18 mouse cellular contexts compared by ENCODE assay signal in genomic region chr11:86671041-86671675, GRCm38 (mm10). TPM values are rescaled to one million over a fixed set of nuclear protein-coding genes. Genes with fewer than 3 reads are reported as not detected.
DNase-seq lines count a peak whose midpoint lies in the region; ATAC-seq and TF ChIP-seq lines count a peak whose summit lies in the region.
"Had no signal": no experiment of that assay in that cellular context is flagged by ENCODE, and none has a peak within 500 bp of the region (broad histone marks: within the 10 kb centered on the region; RNA-seq: fewer than 3 reads in every experiment).

No protein-coding gene starts in this region.

- H3K27ac ChIP-seq in kidney, adult 2 months (ENCODE audit: insufficient read depth, low read depth, low read length), result 0 out of 2 replicates have a peak overlapping the region, but pooled peaks have one; percentile 22
- H3K27ac ChIP-seq in MEL (ENCODE audit: control insufficient read depth, low read depth, low read length), result no peak overlapping the region
- H3K27ac ChIP-seq in liver, embryonic 15.5 days (replicated peaks), result peak overlapping the region; percentile 61
- H3K27ac ChIP-seq: hindbrain, embryonic 15.5 days; limb, embryonic 12.5 days; midbrain, embryonic 13.5 days had no signal

- DNase-seq in frontal cortex, adult 2 months (ENCODE audit: extremely low spot score in 1 of 2, low spot score in 1 of 2), result peak; percentile 50 to 76
- DNase-seq in frontal cortex, postnatal 25 days (ENCODE audit: low spot score in 2 of 2), result no peak
- DNase-seq in kidney, adult 2 months, result no peak
- DNase-seq in kidney, postnatal 4 days, result no peak
- DNase-seq in MEL (ENCODE audit: low read depth, low spot score), result peak; percentile 59
- DNase-seq in c-Kit-positive CD71-positive TER-119-positive erythroid progenitor cells, embryonic 14.5 days (ENCODE audit: low spot score), result no peak
- no peak for DNase-seq in retina, embryonic 14.5 days (ENCODE audit: low spot score)
- DNase-seq: adrenal gland, postnatal 25 days; B cell, adult 2 months; cerebellum, adult 11-12 months; kidney, adult 18-20 months; lung, postnatal 14 days; retina, postnatal 1 day had no signal

- no peaks in the 10 kb centered on the region for H3K9me3 ChIP-seq in MEL (replicated peaks; ENCODE audit: insufficient read depth, low read length)
- no peaks in the 10 kb centered on the region for H3K9me3 ChIP-seq in liver, embryonic 15.5 days (replicated peaks)
- H3K9me3 ChIP-seq: G1E; hindbrain, embryonic 15.5 days; limb, embryonic 12.5 days; midbrain, embryonic 13.5 days had no signal

- no peaks in the 10 kb centered on the region for H3K27me3 ChIP-seq in kidney, adult 2 months (replicated peaks; ENCODE audit: control insufficient read depth, insufficient read depth, low read length)
- no peaks in the 10 kb centered on the region for H3K27me3 ChIP-seq in MEL (ENCODE audit: control insufficient read depth in 1 of 2, insufficient read depth in 2 of 2, low read length in 2 of 2)
- H3K27me3 ChIP-seq in liver, embryonic 15.5 days, result no peaks in the 10 kb centered on the region
- H3K27me3 ChIP-seq: hindbrain, embryonic 15.5 days; limb, embryonic 12.5 days; midbrain, embryonic 13.5 days had no signal

- H3K79me2 ChIP-seq in MEL (ENCODE audit: control insufficient read depth, insufficient read depth, low read length, poor library complexity), result peaks cover 26% of the 10 kb centered on the region

- TF ChIP-seq EP300 in MEL (IDR thresholded peaks at IDR 0.05; ENCODE audit: low read depth in 1 of 2, low read length in 2 of 2), result no peak

- H3K4me1 ChIP-seq in kidney, adult 2 months (ENCODE audit: control insufficient read depth, insufficient read depth, low read length), result no peaks in the 10 kb centered on the region; the same call in 1 of the 2 replicates
- peaks cover 37 to 48% of the 10 kb centered on the region in 2 experiments for H3K4me1 ChIP-seq in MEL (ENCODE audit: control insufficient read depth in 1 of 2, insufficient read depth in 2 of 2, low read length in 2 of 2)
- H3K4me1 ChIP-seq in liver, embryonic 15.5 days (replicated peaks), result peaks cover 74% of the 10 kb centered on the region
- H3K4me1 ChIP-seq: hindbrain, embryonic 15.5 days; limb, embryonic 12.5 days; midbrain, embryonic 13.5 days had no signal

- H3K4me2 ChIP-seq in liver, embryonic 15.5 days, result peak overlapping the region; percentile 5; the same call in 1 of the 2 replicates
- H3K4me2 ChIP-seq: hindbrain, embryonic 15.5 days; limb, embryonic 12.5 days; midbrain, embryonic 13.5 days had no signal

- H3K36me3 ChIP-seq in kidney, adult 2 months (ENCODE audit: control insufficient read depth, insufficient read depth, low read length), result no peaks in the 10 kb centered on the region
- peaks cover 0 to 55% of the 10 kb centered on the region in 2 experiments; a peak in 2 of 4 replicates for H3K36me3 ChIP-seq in MEL (ENCODE audit: control insufficient read depth in 1 of 2, insufficient read depth in 2 of 2, low read length in 2 of 2)
- 0 out of 2 replicates have a peak, but pooled peaks cover under 1% of the 10 kb centered on the region for H3K36me3 ChIP-seq in liver, embryonic 15.5 days (replicated peaks)
- H3K36me3 ChIP-seq: hindbrain, embryonic 15.5 days; limb, embryonic 12.5 days; midbrain, embryonic 13.5 days had no signal

- no peak for TF ChIP-seq POLR2A in kidney, adult 2 months (IDR thresholded peaks at IDR 0.05; ENCODE audit: low read depth, low read length)
- no peak for TF ChIP-seq POLR2A in MEL (IDR thresholded peaks at IDR 0.05; ENCODE audit: control insufficient read depth in 1 of 2, insufficient read depth in 1 of 2, low read depth in 1 of 2, low read length in 2 of 2, poor library complexity in 1 of 2)

- no peak for TF ChIP-seq CTCF in kidney, adult 2 months (conservative IDR thresholded peaks at IDR 0.05; ENCODE audit: insufficient read depth, insufficient read length, low read depth, low read length)
- no peak for TF ChIP-seq CTCF in MEL (IDR thresholded peaks at IDR 0.05 in 2 of 3, conservative IDR thresholded peaks at IDR 0.05 in 1 of 3; ENCODE audit: control insufficient read depth in 1 of 3, insufficient read depth in 1 of 3, low read depth in 2 of 3, low read length in 3 of 3, poor library complexity in 1 of 3, severe bottlenecking in 1 of 3)

- H3K4me3 ChIP-seq in kidney, adult 2 months (ENCODE audit: insufficient read depth, low read depth, low read length), result no peak overlapping the region
- H3K4me3 ChIP-seq in MEL (ENCODE audit: control insufficient read depth in 1 of 2, insufficient read depth in 1 of 2, low read depth in 2 of 2, low read length in 2 of 2), result no peak overlapping the region
- no peak overlapping the region for H3K4me3 ChIP-seq in liver, embryonic 15.5 days (replicated peaks)
- H3K4me3 ChIP-seq: hindbrain, embryonic 15.5 days; limb, embryonic 12.5 days; midbrain, embryonic 13.5 days had no signal

- WGBS in kidney, adult 2 months, result 45% methylated on average over 3 of the region's 3 CpGs
- 59% methylated on average over 3 of the region's 3 CpGs for WGBS in liver, embryonic 15.5 days (ENCODE audit: insufficient replicate concordance)

- TF ChIP-seq RAD21 in MEL (IDR thresholded peaks at IDR 0.05; ENCODE audit: low read depth, low read length), result no peak

- H3K9ac ChIP-seq in MEL (ENCODE audit: control insufficient read depth, low read depth, low read length, poor library complexity, severe bottlenecking), result no peak overlapping the region
- no peak overlapping the region for H3K9ac ChIP-seq in liver, embryonic 15.5 days
- H3K9ac ChIP-seq: hindbrain, embryonic 15.5 days; limb, embryonic 12.5 days; midbrain, embryonic 13.5 days had no signal

- ATAC-seq in liver, embryonic 15.5 days (ENCODE audit: insufficient read depth), result no peak
- ATAC-seq: midbrain, embryonic 13.5 days had no signal

TF ChIP-seq in MEL, 35 proteins besides CTCF, POLR2A, EP300 and RAD21:
- no peak for TF ChIP-seq JUND (IDR thresholded peaks at IDR 0.05; ENCODE audit: low read depth, low read length)
- TF ChIP-seq SMC3 (IDR thresholded peaks at IDR 0.05; ENCODE audit: low read depth, low read length), result no peak
- TF ChIP-seq ZNF384 (IDR thresholded peaks at IDR 0.05; ENCODE audit: low read depth, low read length), result no peak
- TF ChIP-seq CHD2 (IDR thresholded peaks at IDR 0.05; ENCODE audit: low read length), result no peak
- TF ChIP-seq UBTF (IDR thresholded peaks at IDR 0.05; ENCODE audit: borderline replicate concordance, insufficient read depth, low read depth, low read length), result no peak
- TF ChIP-seq GATA1 (IDR thresholded peaks at IDR 0.05; ENCODE audit: low read depth, low read length), result no peak
- no peak for TF ChIP-seq TCF12 (IDR thresholded peaks at IDR 0.05; ENCODE audit: low read depth, low read length)
- TF ChIP-seq POLR2AphosphoS5 (IDR thresholded peaks at IDR 0.05; ENCODE audit: borderline replicate concordance, low read depth, low read length), result no peak
- no peak for TF ChIP-seq USF2 (IDR thresholded peaks at IDR 0.05; ENCODE audit: borderline replicate concordance in 1 of 2, insufficient read depth in 1 of 2, low read depth in 1 of 2, low read length in 2 of 2)
- TF ChIP-seq ELF1 (IDR thresholded peaks at IDR 0.05; ENCODE audit: low read depth, low read length), result no peak
- no peak for TF ChIP-seq ZMIZ1 (IDR thresholded peaks at IDR 0.05; ENCODE audit: low read depth, low read length)
- no peak for TF ChIP-seq NELFE (IDR thresholded peaks at IDR 0.05; ENCODE audit: low read depth, low read length)
- no peak for TF ChIP-seq SIN3A (IDR thresholded peaks at IDR 0.05; ENCODE audit: low read length)
- TF ChIP-seq TAL1 (IDR thresholded peaks at IDR 0.05; ENCODE audit: low read length), result no peak
- no peak for TF ChIP-seq ZKSCAN1 (IDR thresholded peaks at IDR 0.05; ENCODE audit: low read depth, low read length)
- no peak for TF ChIP-seq TBP (IDR thresholded peaks at IDR 0.05; ENCODE audit: low read depth, low read length)
- no peak for TF ChIP-seq ZC3H11A (IDR thresholded peaks at IDR 0.05; ENCODE audit: low read depth, low read length)
- TF ChIP-seq POLR2AphosphoS2 (IDR thresholded peaks at IDR 0.05; ENCODE audit: low read length), result no peak
- no peak for TF ChIP-seq MEF2A (IDR thresholded peaks at IDR 0.05; ENCODE audit: extremely low read depth, insufficient replicate concordance, low read depth, low read length, poor library complexity, severe bottlenecking)
- no peak for TF ChIP-seq CHD1 (IDR thresholded peaks at IDR 0.05; ENCODE audit: low read depth, low read length)
TF ChIP-seq in MEL: peak in this region for 0.

RNA-seq across cellular contexts. Expression of gene Vmp1, which starts 12.5 kb away (rescaled TPM):
- polyA plus RNA-seq in frontal cortex, adult 2 months (2012; rRNA removed), result 80.0 and 82.5 TPM in 2 replicates
- polyA plus RNA-seq in kidney, adult 2 months (2012; rRNA removed), result 48.9 and 55.3 TPM in 2 replicates
- total RNA-seq in MEL (2012; rRNA removed), result 61.8 and 64.4 TPM in 2 replicates
- polyA plus RNA-seq in MEL (2012; ENCODE audit: insufficient read depth in 1 of 2, insufficient read length in 2 of 2, low read depth in 1 of 2, low replicate concordance in 2 of 2, missing spikeins in 1 of 2), result 10 to 100 TPM in 1 of 2 experiments, not detected in 1; 94.9 TPM
- polyA plus RNA-seq in liver, embryonic 15.5 days (2015; fragmentation: Nextera tagmentation; extraction: Ambion mirVana), result 80.8 and 81.0 TPM in 2 replicates

RNA-seq across cellular contexts. Expression of gene Ptrh2, which starts 12.6 kb away (rescaled TPM):
- 8.5 and 9.0 TPM in 2 replicates for polyA plus RNA-seq in frontal cortex, adult 2 months (2012; rRNA removed)
- 4.0 and 6.0 TPM in 2 replicates for polyA plus RNA-seq in kidney, adult 2 months (2012; rRNA removed)
- 37.3 and 40.3 TPM in 2 replicates for total RNA-seq in MEL (2012; rRNA removed)
- polyA plus RNA-seq in MEL (2012; ENCODE audit: insufficient read depth in 1 of 2, insufficient read length in 2 of 2, low read depth in 1 of 2, low replicate concordance in 2 of 2, missing spikeins in 1 of 2), result 10 to 100 TPM in 1 of 2 experiments, not detected in 1; 30.0 TPM
- polyA plus RNA-seq in liver, embryonic 15.5 days (2015; fragmentation: Nextera tagmentation; extraction: Ambion mirVana), result 14.3 and 15.0 TPM in 2 replicates

Comparison
In these comparisons a context has a peak if more than half of its experiments do, and no peak if none do; other contexts are left out.
1. DNase-seq: peak in frontal cortex, adult 2 months (2 of 2) and MEL (single experiment); none in frontal cortex, postnatal 25 days (0 of 2), kidney, adult 2 months (single experiment), kidney, postnatal 4 days (0 of 2), c-Kit-positive CD71-positive TER-119-positive erythroid progenitor cells, embryonic 14.5 days (single experiment) and retina, embryonic 14.5 days (single experiment).